Mouse (Mus musculus) lung, embryonic 14.5 days (tissue): ENCODE results near the gene Olfr574. TPM values are rescaled to one million over a fixed set of nuclear protein-coding genes. Genes with fewer than 3 reads are reported as not detected.

Experiments
- ATAC-seq: fragments of 200-750 bp; cut with Nextera tagmentation; 2 replicates; pipeline ENCODE4 v1.8.0; 2017; ENCODE audit warnings: mild to moderate bottlenecking, moderate TSS enrichment, moderate library complexity; ENCODE audit not compliant: insufficient read depth
- DNase-seq: peaks from one replicate; pipeline ENCODE4 v3.0.0-alpha.2; 2015
- H3K27ac ChIP-seq: fragments of 300-500 bp; sonication (generic); 2 replicates; pipeline ENCODE4 v1.5.1; 2014; ENCODE audit warnings: low read depth, mild to moderate bottlenecking, moderate library complexity
- H3K27me3 ChIP-seq: fragments of 300-500 bp; sonication (generic); 2 replicates; pipeline ENCODE4 v1.6.1; 2014; ENCODE audit warnings: low read length, control low read depth; ENCODE audit not compliant: insufficient read depth
- H3K36me3 ChIP-seq: fragments of 300-500 bp; sonication (generic); 2 replicates; pipeline ENCODE4 v1.6.1; 2014; ENCODE audit warnings: control low read depth; ENCODE audit not compliant: insufficient read depth
- H3K4me1 ChIP-seq: fragments of 300-500 bp; sonication (generic); 2 replicates; pipeline ENCODE4 v1.6.1; 2014; ENCODE audit warnings: antibody characterized with exemption, control low read depth; ENCODE audit not compliant: insufficient read depth
- H3K4me2 ChIP-seq: fragments of 300-500 bp; sonication (generic); 2 replicates; pipeline ENCODE4 v1.6.1; 2014; ENCODE audit warnings: mild to moderate bottlenecking
- H3K4me3 ChIP-seq: fragments of 300-500 bp; sonication (generic); 2 replicates; pipeline ENCODE4 v1.5.1; 2014; ENCODE audit warnings: low read depth, low read length
- H3K9ac ChIP-seq: fragments of 300-500 bp; sonication (generic); 2 replicates; pipeline ENCODE4 v1.6.1; 2014
- H3K9me3 ChIP-seq: fragments of 300-500 bp; sonication (generic); 2 replicates; pipeline ENCODE4 v1.6.1; 2016; ENCODE audit warnings: low read depth, low read length, control low read depth
- CTCF ChIP-seq: IDR thresholded peaks from 2 replicates; pipeline ENCODE4 v1.5.1; 2016; ENCODE audit warnings: antibody characterized with exemption, low read depth
- WGBS: fragments of 180-500 bp; shearing (Covaris S2); extraction: QIAGEN DNeasy Blood & Tissue Kit; methylation state at CpG from one replicate; pipeline ENCODE4 v1.1.7; 2014; 5-methylcytosine and 5-hydroxymethylcytosine counted together
- polyA plus RNA-seq: library from polyadenylated mRNA; unstranded; fragments of >200 nt; fragmentation: Nextera tagmentation; extraction: Ambion mirVana; gene quantifications from 2 replicates; pipeline ENCODE4 v1.2.1, GENCODE M21; 2014

Gene Olfr574
- polyA plus RNA-seq, 1 experiment from 2014 or later: not detected

GRCm38 (mm10) chr7:102942475-102942874, 5.8 kb upstream of the Olfr574 start, which contains the start of gene Olfr573-ps1:
Gene Olfr573-ps1, minus strand, starts transcription at chr7:102942575.
- no peak for TF ChIP-seq CTCF
- 78% methylated on average over 2 of the region's 2 CpGs for WGBS
- H3K27ac ChIP-seq: no peak within 1 kb of the TSS
- no peaks in the 10 kb centered on the region for H3K36me3 ChIP-seq
- no peaks in the 10 kb centered on the region for H3K27me3 ChIP-seq
- H3K4me1 ChIP-seq: no peaks in the 10 kb centered on the region
- DNase-seq (no peak), ATAC-seq (no peak)
- no peak within 1 kb of the TSS for H3K9ac ChIP-seq
- no peaks in the 10 kb centered on the region for H3K9me3 ChIP-seq
- no peak within 1 kb of the TSS for H3K4me3 ChIP-seq
- no peak within 1 kb of the TSS for H3K4me2 ChIP-seq

DNA sequence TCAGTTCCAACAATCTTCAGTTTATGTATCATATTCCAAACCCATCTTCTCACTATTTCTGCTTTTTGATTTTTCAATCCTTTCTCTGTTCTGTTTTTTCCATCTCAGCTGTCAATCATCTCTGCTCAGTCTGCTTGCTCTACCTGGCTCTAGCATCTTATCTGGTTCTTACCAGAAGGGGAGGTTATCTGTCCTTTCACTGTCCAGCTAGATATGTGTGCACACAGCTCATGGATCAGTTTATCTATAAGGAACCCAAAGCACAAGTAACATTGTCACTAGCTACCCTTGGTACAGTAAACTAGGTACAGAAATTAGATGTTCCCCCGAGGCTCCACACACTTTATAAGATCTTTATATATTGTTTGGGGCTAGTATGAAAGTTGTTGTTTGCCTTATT, 4.8 kb upstream of the Olfr574 start:
- ATAC-seq (no peak), DNase-seq (no peak)
- Histone ChIP-seq H3K27ac (no peak overlapping the region), H3K27me3 (no peaks in the 10 kb centered on the region), H3K4me2 (no peak overlapping the region), H3K36me3 (no peaks in the 10 kb centered on the region), H3K4me1 (no peaks in the 10 kb centered on the region), H3K9me3 (no peaks in the 10 kb centered on the region), H3K9ac (no peak overlapping the region), H3K4me3 (no peak overlapping the region)
- 83% methylated on average over 1 of the region's 1 CpGs for WGBS
- TF ChIP-seq CTCF: no peak

- Histone ChIP-seq H3K4me1 (no peaks in the 10 kb centered on the region), H3K4me3 (no peak overlapping the region), H3K9ac (no peak overlapping the region), H3K27me3 (no peaks in the 10 kb centered on the region), H3K36me3 (no peaks in the 10 kb centered on the region), H3K27ac (no peak overlapping the region), H3K9me3 (no peaks in the 10 kb centered on the region), H3K4me2 (no peak overlapping the region)
- no peak for ATAC-seq
- no peak for TF ChIP-seq CTCF
- no peak for DNase-seq
- WGBS: 39% methylated on average over 1 of the region's 1 CpGs
Measured at GRCm38 (mm10) chr7:102950732-102951131, 2.5 kb downstream of the Olfr574 start.

DNA sequence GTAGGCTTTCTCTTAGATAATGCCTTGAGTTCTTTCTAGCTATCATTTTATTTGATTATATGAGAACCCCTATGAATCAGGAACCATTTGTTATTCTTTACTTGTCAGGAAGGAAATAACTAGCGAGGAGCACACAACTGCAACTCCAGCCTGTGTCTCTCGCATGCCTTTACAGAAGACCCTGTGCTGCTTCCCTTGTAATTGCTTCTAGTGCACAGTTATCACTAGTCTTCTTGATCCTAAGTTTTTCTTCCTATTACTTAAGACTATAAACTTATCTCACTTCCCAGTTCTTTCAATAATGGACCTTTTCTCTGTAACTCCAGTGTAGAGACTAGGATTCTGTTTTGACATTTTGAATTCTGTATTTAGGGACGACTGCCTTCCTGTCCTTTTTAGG, 9.9 kb downstream of the Olfr574 start:
- H3K4me3 ChIP-seq: no peak overlapping the region
- H3K27ac ChIP-seq: no peak overlapping the region
- no peaks in the 10 kb centered on the region for H3K27me3 ChIP-seq
- no peak for DNase-seq
- no peaks in the 10 kb centered on the region for H3K9me3 ChIP-seq
- no peak overlapping the region for H3K4me2 ChIP-seq
- H3K4me1 ChIP-seq: no peaks in the 10 kb centered on the region
- 49% methylated on average over 3 of the region's 3 CpGs for WGBS
- H3K36me3 ChIP-seq: no peaks in the 10 kb centered on the region
- no peak for ATAC-seq
- no peak for TF ChIP-seq CTCF
- H3K9ac ChIP-seq: no peak overlapping the region

DNA sequence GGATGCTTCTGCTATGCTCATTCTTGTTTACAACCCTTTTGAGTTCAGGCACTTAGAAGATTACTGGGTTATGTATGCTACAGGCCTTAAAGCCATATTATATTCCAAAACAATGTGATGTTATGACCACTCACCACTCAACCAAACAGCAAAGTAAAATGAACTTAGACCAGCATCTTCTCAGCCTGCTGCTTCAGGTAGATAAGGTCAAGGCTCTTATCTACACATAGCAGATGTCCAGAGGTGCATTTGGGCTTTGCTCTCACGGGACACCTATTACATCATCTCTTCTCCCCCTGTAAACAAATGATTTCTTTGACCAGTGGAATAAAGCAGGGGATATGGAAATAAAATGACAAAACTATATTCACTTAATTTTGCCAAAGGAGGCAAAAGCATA, 10.3 kb downstream of the Olfr574 start, which contains the start of gene Olfr575:
TSS of gene Olfr575 (minus strand) at position 183 of the 400 bp plus-strand sequence.
- H3K27ac ChIP-seq: no peak within 1 kb of the TSS
- H3K4me1 ChIP-seq: no peaks in the 10 kb centered on the region
- WGBS: 14% methylated on average over 1 of the region's 1 CpGs
- H3K9ac ChIP-seq: no peak within 1 kb of the TSS
- no peaks in the 10 kb centered on the region for H3K36me3 ChIP-seq
- H3K4me3 ChIP-seq: no peak within 1 kb of the TSS
- no peaks in the 10 kb centered on the region for H3K9me3 ChIP-seq
- no peaks in the 10 kb centered on the region for H3K27me3 ChIP-seq
- no peak within 1 kb of the TSS for H3K4me2 ChIP-seq
- no peak for TF ChIP-seq CTCF
- DNase-seq (no peak), ATAC-seq (no peak)

DNA sequence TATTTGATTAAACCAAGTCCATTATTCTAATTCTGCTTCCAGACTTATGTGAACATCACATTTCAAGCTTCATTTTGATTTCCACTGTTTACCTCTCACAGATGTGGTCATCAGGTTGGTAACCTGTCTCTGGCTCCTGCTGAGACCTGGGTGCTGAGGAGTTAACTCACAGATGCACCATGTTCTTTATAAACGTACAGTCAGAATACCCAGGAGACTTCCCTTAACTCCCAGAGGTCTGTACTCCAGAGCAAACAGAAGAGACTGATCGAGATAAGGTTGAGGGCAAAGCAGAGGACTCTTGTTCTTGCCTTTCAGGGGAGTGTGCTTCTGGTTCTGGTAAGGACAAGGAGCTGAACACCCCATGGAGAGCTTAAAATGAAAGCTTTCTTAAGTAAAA, 14.1 kb downstream of the Olfr574 start, which contains the start of gene Olfr576:
TSS of gene Olfr576 (plus strand) at position 301 of the 400 bp plus-strand sequence.
- no peaks in the 10 kb centered on the region for H3K9me3 ChIP-seq
- H3K9ac ChIP-seq: no peak within 1 kb of the TSS
- 9% methylated on average over 2 of the region's 2 CpGs for WGBS
- ATAC-seq (no peak), DNase-seq (no peak)
- no peaks in the 10 kb centered on the region for H3K36me3 ChIP-seq
- H3K4me1 ChIP-seq: no peaks in the 10 kb centered on the region
- TF ChIP-seq CTCF: no peak
- no peak within 1 kb of the TSS for H3K4me3 ChIP-seq
- H3K4me2 ChIP-seq: no peak within 1 kb of the TSS
- no peak within 1 kb of the TSS for H3K27ac ChIP-seq
- no peaks in the 10 kb centered on the region for H3K27me3 ChIP-seq

DNA sequence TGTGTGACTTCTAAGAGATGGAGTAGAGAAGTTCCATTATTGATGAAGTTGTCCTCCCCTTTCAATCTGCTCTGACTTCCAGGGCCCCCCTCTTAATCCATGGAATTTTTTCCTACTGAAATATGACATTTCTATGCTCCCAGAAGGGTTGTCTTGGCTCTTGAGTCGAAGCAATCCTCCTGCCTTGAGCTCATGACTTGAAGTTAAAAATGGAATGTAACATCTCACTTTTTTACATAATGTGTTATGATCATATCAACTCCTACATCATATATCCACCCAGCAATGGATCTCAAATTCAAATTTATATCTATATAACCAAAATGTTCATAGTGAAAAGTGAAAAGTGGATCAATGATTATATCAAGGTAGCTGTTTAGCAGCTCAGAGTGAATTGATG, 26.1 kb downstream of the Olfr574 start:
- WGBS: 46% methylated on average over 1 of the region's 1 CpGs

DNA sequence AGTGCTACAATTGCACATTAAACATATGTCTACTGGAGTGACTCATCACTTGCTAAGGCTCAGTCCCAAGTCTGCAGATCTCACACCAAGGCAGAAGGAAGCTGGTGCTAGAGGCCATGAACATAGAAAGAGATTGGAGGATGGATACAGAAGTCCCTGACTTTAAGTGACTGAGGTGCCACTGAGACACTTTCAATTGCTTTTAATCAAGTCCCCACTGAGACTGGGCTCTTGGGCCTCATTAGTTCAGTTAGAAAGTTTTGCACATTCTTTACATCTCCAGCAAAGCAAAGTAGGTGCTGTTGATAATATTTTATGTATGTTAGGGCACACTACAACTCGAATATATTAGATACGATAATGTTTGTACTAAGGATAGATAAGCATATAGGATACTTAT, 27.6 kb downstream of the Olfr574 start, which contains the start of gene Olfr577:
TSS of gene Olfr577 (minus strand) at position 101 of the 400 bp plus-strand sequence.
- Histone ChIP-seq H3K27me3 (no peaks in the 10 kb centered on the region), H3K4me1 (no peaks in the 10 kb centered on the region), H3K36me3 (no peaks in the 10 kb centered on the region), H3K9me3 (no peaks in the 10 kb centered on the region), H3K4me3 (no peak within 1 kb of the TSS), H3K9ac (no peak within 1 kb of the TSS), H3K4me2 (no peak within 1 kb of the TSS), H3K27ac (no peak within 1 kb of the TSS)
- no peak for DNase-seq
- no peak for ATAC-seq
- 82% methylated on average over 2 of the region's 2 CpGs for WGBS
- no peak for TF ChIP-seq CTCF

More for the DNA sequence above, 26.1 kb downstream of the Olfr574 start:
- Histone ChIP-seq H3K4me3 (no peak overlapping the region), H3K9me3 (no peaks in the 10 kb centered on the region), H3K9ac (no peak overlapping the region), H3K36me3 (no peaks in the 10 kb centered on the region), H3K4me2 (no peak overlapping the region), H3K27me3 (no peaks in the 10 kb centered on the region), H3K4me1 (no peaks in the 10 kb centered on the region), H3K27ac (no peak overlapping the region)
- TF ChIP-seq CTCF: no peak
- ATAC-seq: no peak
- no peak for DNase-seq
